ENCODE assay signal across 1 mouse cellular context in the genomic region with DNA sequence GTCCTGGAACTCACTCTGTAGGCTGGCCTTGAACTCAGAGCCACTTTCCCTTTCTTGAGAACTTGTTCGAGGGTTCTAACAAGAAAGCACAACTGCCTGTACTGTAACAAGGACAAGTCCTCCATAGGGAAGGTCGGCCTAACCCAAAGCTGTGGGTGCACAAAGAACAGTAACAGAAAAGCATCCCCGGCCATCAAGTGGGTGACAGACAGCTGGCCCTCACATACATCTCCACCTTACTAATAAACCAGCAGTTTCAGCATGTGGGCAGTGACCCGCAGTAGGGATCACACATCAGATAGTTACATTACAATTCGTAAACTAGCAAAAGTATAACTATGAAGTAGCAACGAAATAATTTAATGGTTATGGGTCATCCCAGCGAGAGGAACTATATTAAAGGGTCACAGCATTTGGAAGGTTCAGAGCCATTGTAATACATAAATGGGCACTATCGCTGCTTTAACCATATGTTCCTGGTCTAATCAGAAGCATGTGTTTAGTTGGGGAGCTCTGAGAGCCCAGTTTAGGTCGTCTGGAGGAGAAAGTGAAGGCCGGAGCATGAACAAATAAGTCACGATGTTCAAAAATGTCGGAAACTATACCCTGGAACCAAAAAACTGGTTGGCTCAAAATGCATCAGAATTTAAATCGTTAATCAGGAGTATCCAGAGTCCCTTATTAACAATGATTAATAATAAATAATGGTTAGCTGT.
TF ChIP-seq lines count a peak whose summit lies in the region.

No protein-coding gene starts in this region.

TF ChIP-seq in MEL, 35 proteins besides CTCF, POLR2A, EP300 and RAD21 (continued from another document):
- TF ChIP-seq ZMIZ1 (IDR thresholded peaks at IDR 0.05; ENCODE audit: low read depth, low read length), result no peak
- no peak for TF ChIP-seq UBTF (IDR thresholded peaks at IDR 0.05; ENCODE audit: borderline replicate concordance, insufficient read depth, low read depth, low read length)
- TF ChIP-seq USF2 (IDR thresholded peaks at IDR 0.05; ENCODE audit: borderline replicate concordance in 1 of 2, insufficient read depth in 1 of 2, low read depth in 1 of 2, low read length in 2 of 2), result no peak
- 0 out of 2 replicates have a peak, but pooled peaks have one; percentile 28 for TF ChIP-seq SIN3A (IDR thresholded peaks at IDR 0.05; ENCODE audit: low read length)
- TF ChIP-seq MAX (IDR thresholded peaks at IDR 0.05; ENCODE audit: low read length), result peak; percentile 20; the same call in 1 of the 2 replicates
